ENCODE assay signal across 10 mouse cellular contexts in genomic region chr1:161575939-161576338, GRCm38 (mm10).
DNase-seq lines count a peak whose midpoint lies in the region; ATAC-seq and TF ChIP-seq lines count a peak whose summit lies in the region.
"Had no signal": no experiment of that assay in that cellular context is flagged by ENCODE, and none has a peak within 500 bp of the region (broad histone marks: within the 10 kb centered on the region; RNA-seq: fewer than 3 reads in every experiment).

No protein-coding gene starts in this region.

- H3K9me3 ChIP-seq in liver, postnatal 0 days (ENCODE audit: low read length): no peaks in the 10 kb centered on the region
- H3K9me3 ChIP-seq: embryonic facial prominence, embryonic 13.5 days; heart, embryonic 10.5 days had no signal

- no peaks in the 10 kb centered on the region for H3K4me1 ChIP-seq in liver, postnatal 0 days (ENCODE audit: insufficient read depth)
- H3K4me1 ChIP-seq: embryonic facial prominence, embryonic 13.5 days; heart, embryonic 10.5 days had no signal

- intact Hi-C loops in left cerebral cortex, postnatal 14 days (cut with DNase I): no loop called here

- no peak overlapping the region for H3K9ac ChIP-seq in liver, postnatal 0 days (replicated peaks)
- H3K9ac ChIP-seq: embryonic facial prominence, embryonic 13.5 days had no signal

- no peak for TF ChIP-seq EP300 in liver, postnatal 0 days (IDR thresholded peaks at IDR 0.05; ENCODE audit: low read depth)

- H3K27ac ChIP-seq in liver, postnatal 0 days (ENCODE audit: low read depth): no peak overlapping the region
- H3K27ac ChIP-seq: embryonic facial prominence, embryonic 13.5 days; heart, embryonic 10.5 days had no signal

- no peak overlapping the region for H3K4me3 ChIP-seq in liver, postnatal 0 days (ENCODE audit: low read depth, low read length)
- H3K4me3 ChIP-seq: embryonic facial prominence, embryonic 13.5 days; heart, embryonic 10.5 days had no signal

- no peaks in the 10 kb centered on the region for H3K27me3 ChIP-seq in liver, postnatal 0 days (ENCODE audit: insufficient read depth, low read length)
- H3K27me3 ChIP-seq: embryonic facial prominence, embryonic 13.5 days had no signal

- peak; percentile 3 for DNase-seq in embryo, embryonic 11.5 days (ENCODE audit: low read depth, low spot score)
- DNase-seq in embryo, embryonic 9.5 days (ENCODE audit: extremely low spot score): no peak
- peak; percentile 9 to 14 for DNase-seq in left cerebral cortex, postnatal 14 days (ENCODE audit: low spot score in 2 of 2)
- no peak for DNase-seq in left cerebral cortex, adult 18-20 months (ENCODE audit: low spot score in 2 of 2)
- DNase-seq in right cerebral cortex, postnatal 4 days: peak; percentile 19
- DNase-seq in right cerebral cortex, postnatal 36 days (ENCODE audit: low spot score in 2 of 2): no peak
- no peak for DNase-seq in liver, postnatal 0 days
- no peak for DNase-seq in urinary bladder, postnatal 14 days (ENCODE audit: low spot score)

- H3K4me2 ChIP-seq in liver, postnatal 0 days (ENCODE audit: low read depth, low read length): no peak overlapping the region
- H3K4me2 ChIP-seq: embryonic facial prominence, embryonic 13.5 days had no signal

- no peaks in the 10 kb centered on the region for H3K36me3 ChIP-seq in liver, postnatal 0 days (replicated peaks; ENCODE audit: insufficient read depth, low read length)
- H3K36me3 ChIP-seq: embryonic facial prominence, embryonic 13.5 days; heart, embryonic 10.5 days had no signal

- no peak for TF ChIP-seq CTCF in liver, postnatal 0 days (IDR thresholded peaks at IDR 0.05; ENCODE audit: low read depth)

- ATAC-seq in liver, postnatal 0 days: no peak

- 61% methylated on average over 7 of the region's 7 CpGs for WGBS in liver, postnatal 0 days (ENCODE audit: insufficient replicate concordance)

Comparison
In these comparisons a context has a peak if more than half of its experiments do, and no peak if none do; other contexts are left out.
1. DNase-seq: peak in embryo, embryonic 11.5 days (single experiment), left cerebral cortex, postnatal 14 days (2 of 2) and right cerebral cortex, postnatal 4 days (single experiment); none in embryo, embryonic 9.5 days (single experiment), left cerebral cortex, adult 18-20 months (0 of 2), right cerebral cortex, postnatal 36 days (0 of 2), liver, postnatal 0 days (single experiment) and urinary bladder, postnatal 14 days (single experiment).